Comparison of ENCODE assay signal across 8 mouse cellular contexts in the genomic region with DNA sequence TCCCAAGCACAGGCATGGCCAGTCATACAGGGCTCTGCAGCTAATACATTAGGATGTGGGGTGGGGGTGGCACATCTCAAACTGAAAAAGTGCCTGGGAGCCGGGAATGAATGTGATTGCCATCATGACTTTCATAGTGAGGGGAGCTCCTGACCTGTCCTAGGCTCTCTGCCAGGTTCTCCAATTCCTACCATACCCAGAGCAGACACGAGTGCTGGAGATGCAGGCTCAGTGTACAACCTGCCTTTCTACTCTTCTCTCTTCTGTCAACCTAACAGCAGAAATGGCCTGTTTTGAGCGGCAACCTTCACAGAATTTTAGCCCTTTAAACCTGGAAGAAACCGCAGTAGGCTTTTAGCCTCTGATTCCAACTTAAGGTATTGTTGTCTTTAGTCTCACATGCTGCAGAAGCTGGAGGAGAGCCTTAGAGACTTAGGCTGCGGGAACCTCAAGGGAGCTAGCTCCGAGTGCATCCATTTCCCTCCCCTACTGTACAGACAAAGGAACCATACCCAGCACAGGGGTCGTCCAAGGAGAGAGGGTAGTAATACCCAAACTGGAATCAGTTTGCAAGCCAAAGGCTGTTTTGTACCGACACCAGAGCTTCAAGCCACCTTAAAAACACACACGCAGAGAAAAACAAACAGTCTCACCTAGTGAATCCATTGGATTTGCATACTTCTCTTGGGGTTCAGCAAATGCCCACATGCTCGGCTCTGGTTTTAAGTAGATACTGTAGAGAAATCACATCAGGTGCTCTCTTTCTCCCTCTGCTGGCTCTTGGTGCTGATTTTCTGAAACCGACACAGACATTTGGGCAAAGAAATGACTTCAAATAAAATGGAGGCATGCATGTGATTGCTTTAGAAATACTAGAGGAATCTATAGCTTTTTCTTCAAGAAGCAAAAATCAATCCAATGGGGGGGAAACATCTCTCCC.
A peak's percentile ranks its signal among the peaks of the same experiment; 100 is the strongest.
DNase-seq lines count a peak whose midpoint lies in the region; ATAC-seq lines count a peak whose summit lies in the region.

No protein-coding gene starts in this region.

- H3K27ac ChIP-seq in liver, embryonic 11.5 days (ENCODE audit: low read depth, low read length), result no peak overlapping the region

- 43% methylated on average over 11 of the region's 11 CpGs for WGBS in liver, embryonic 11.5 days

- H3K4me2 ChIP-seq in liver, embryonic 11.5 days, result no peak overlapping the region

- ATAC-seq in liver, embryonic 11.5 days (replicated peaks; ENCODE audit: low FRiP score), result no peak

- intact Hi-C loops in left cerebral cortex, postnatal 4 days (cut with DNase I), result loop anchor here (2.0 kb wide), 1 partner anchor 176 kb away; the partner anchor contains the start of gene Tmem178b

- no peaks in the 10 kb centered on the region for H3K4me1 ChIP-seq in liver, embryonic 11.5 days (replicated peaks; ENCODE audit: control insufficient read depth, insufficient read depth, low read length)

- H3K27me3 ChIP-seq in liver, embryonic 11.5 days (replicated peaks; ENCODE audit: control insufficient read depth, insufficient read depth, low read length), result no peaks in the 10 kb centered on the region

- no peak overlapping the region for H3K9ac ChIP-seq in liver, embryonic 11.5 days (ENCODE audit: low read depth, low read length)

- peak; percentile 30 for DNase-seq in kidney, postnatal 10 days
- no peak for DNase-seq in kidney, adult 18-20 months
- peak; percentile 87 for DNase-seq in brain, adult 2 months (ENCODE audit: low read depth, low spot score)
- DNase-seq in frontal cortex, postnatal 36 days (ENCODE audit: low spot score in 2 of 2), result peak; percentile 54 to 80
- peak; percentile 62 for DNase-seq in left cerebral cortex, postnatal 4 days
- DNase-seq in liver, embryonic 11.5 days (ENCODE audit: low spot score), result no peak
- DNase-seq in spleen, adult 18-20 months, result no peak
- no peak for DNase-seq in spleen, postnatal 10 days (ENCODE audit: low spot score in 2 of 2)

- no peaks in the 10 kb centered on the region for H3K36me3 ChIP-seq in liver, embryonic 11.5 days (ENCODE audit: control insufficient read depth, insufficient read depth, low read length)

- H3K9me3 ChIP-seq in liver, embryonic 11.5 days (ENCODE audit: control insufficient read depth, low read length), result no peaks in the 10 kb centered on the region

- no peak overlapping the region for H3K4me3 ChIP-seq in liver, embryonic 11.5 days (ENCODE audit: low read depth, low read length)

Comparison
In these comparisons a context has a peak if more than half of its experiments do, and no peak if none do; other contexts are left out.
1. DNase-seq: peak in kidney, postnatal 10 days (single experiment), brain, adult 2 months (single experiment), frontal cortex, postnatal 36 days (2 of 2) and left cerebral cortex, postnatal 4 days (single experiment); none in kidney, adult 18-20 months (single experiment), liver, embryonic 11.5 days (single experiment), spleen, adult 18-20 months (0 of 2) and spleen, postnatal 10 days (0 of 2).